Mouse (Mus musculus) lung, adult 18-20 months (tissue): ENCODE data around the gene Mfap1b.
"Not testable (repeated sequence)": the region's sequence is repeated elsewhere in the genome, so short reads cannot be mapped to it uniquely, and the experiment has no call there.

Experiments used
- DNase-seq, 2 experiments: peaks; one replicate each; pipeline ENCODE4 v3.0.0; 2022; ENCODE audit warnings: mixed read lengths in 2 of 2

Gene Mfap1b

GRCm38 (mm10) chr2:121473301-121474179 lies at the start of gene Mfap1b:
Gene Mfap1b (minus strand): TSS chr2:121474067.
- DNase-seq, result peak; percentile 83 to 88

GRCm38 (mm10) chr2:121522830-121523229 lies 49.0 kb upstream of the Mfap1b start:
- not testable (repeated sequence) for DNase-seq

- DNase-seq, result no peak
Observed at GRCm38 (mm10) chr2:121522006-121522405, 48.1 kb upstream of the Mfap1b start.

GRCm38 (mm10) chr2:121518711-121519110 lies 44.8 kb upstream of the Mfap1b start:
- DNase-seq, result not testable (repeated sequence)

GRCm38 (mm10) chr2:121518106-121518505 lies 44.2 kb upstream of the Mfap1b start:
- no peak for DNase-seq

- DNase-seq, result peak; percentile 5 to 17
Observed at GRCm38 (mm10) chr2:121514211-121514610, 40.3 kb upstream of the Mfap1b start.

- DNase-seq, result not testable (repeated sequence)
Observed at GRCm38 (mm10) chr2:121512991-121513765, 39.3 kb upstream of the Mfap1b start.

GRCm38 (mm10) chr2:121511401-121511800 lies 37.5 kb upstream of the Mfap1b start:
- DNase-seq, result no peak

GRCm38 (mm10) chr2:121509584-121509983 lies 35.7 kb upstream of the Mfap1b start:
- DNase-seq, result peak; percentile 79 to 82

GRCm38 (mm10) chr2:121507951-121508330 lies 34.1 kb upstream of the Mfap1b start:
- no peak for DNase-seq

- no peak for DNase-seq
Observed at GRCm38 (mm10) chr2:121507173-121507950, 33.5 kb upstream of the Mfap1b start.

- peak; percentile 87 to 91 for DNase-seq
Observed at GRCm38 (mm10) chr2:121505942-121506882, 32.3 kb upstream of the Mfap1b start, which contains the start of the genes Mfap1a and Wdr76. Gene Mfap1a (minus strand): TSS chr2:121506665. Gene Wdr76 (plus strand): TSS chr2:121506723.

- not testable (repeated sequence) for DNase-seq
Observed at GRCm38 (mm10) chr2:121501550-121501949, 27.7 kb upstream of the Mfap1b start.

GRCm38 (mm10) chr2:121484403-121484802 lies 10.5 kb upstream of the Mfap1b start:
- DNase-seq, result not testable (repeated sequence)

GRCm38 (mm10) chr2:121483576-121483975 lies 9.7 kb upstream of the Mfap1b start:
- no peak for DNase-seq

- DNase-seq, result not testable (repeated sequence)
Observed at GRCm38 (mm10) chr2:121480916-121481315, 7.0 kb upstream of the Mfap1b start.

- peak; percentile 6 to 39 for DNase-seq
Observed at GRCm38 (mm10) chr2:121480498-121480897, 6.6 kb upstream of the Mfap1b start.

- DNase-seq, result no peak
Observed at GRCm38 (mm10) chr2:121477491-121478266, 3.8 kb upstream of the Mfap1b start.

GRCm38 (mm10) chr2:121475306-121475705 lies 1.4 kb upstream of the Mfap1b start:
- not testable (repeated sequence) for DNase-seq

- DNase-seq, result no peak
Observed at GRCm38 (mm10) chr2:121474180-121474535, 291 bp upstream of the Mfap1b start.

- not testable (repeated sequence) for DNase-seq
Observed at GRCm38 (mm10) chr2:121472783-121473182, 1.1 kb downstream of the Mfap1b start.
